Mouse (Mus musculus): ENCODE measurements at regions not wholly inside any gene's neighbourhood (a gene's known extent, or its start where the extent isn't known, plus 50 kb on each side); places are given as distances from the start of the nearest gene placed in this dataset.
"Not testable (repeated sequence)": the region's sequence is repeated elsewhere in the genome, so short reads cannot be mapped to it uniquely, and the experiment has no call there.

DNA sequence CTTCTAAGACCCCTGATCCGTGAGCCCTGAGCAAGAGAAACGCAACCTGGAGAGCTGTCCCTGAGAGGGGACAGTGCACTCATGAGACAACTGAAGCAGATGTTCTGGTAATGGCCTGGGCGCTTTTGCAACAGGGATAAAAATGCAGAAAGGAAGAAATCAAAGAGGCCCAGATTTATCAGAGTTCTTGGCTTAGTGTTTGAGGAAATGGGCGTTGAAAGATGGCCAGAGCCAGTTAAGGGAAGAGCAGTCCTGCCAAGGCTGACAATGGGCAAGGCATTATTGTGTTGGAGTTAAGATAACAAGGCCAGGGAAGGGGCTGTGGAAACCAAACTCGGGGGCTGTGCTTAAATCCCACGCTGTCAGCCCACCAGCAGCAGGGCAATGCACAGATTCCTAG, 130.6 kb downstream of the Katnal1 start:
- Histone ChIP-seq H3K9me3 (no peaks in the 10 kb centered on the region), H3K27ac (replicated peaks) (no peak overlapping the region), H3K4me1 (peaks cover 15% of the 10 kb centered on the region), H3K4me2 (replicated peaks) (no peak overlapping the region), H3K4me3 (no peak overlapping the region), H3K36me3 (no peaks in the 10 kb centered on the region), H3K9ac (replicated peaks) (no peak overlapping the region), H3K27me3 (peaks cover 11% of the 10 kb centered on the region; the same call in 1 of the 2 replicates)
- WGBS: 54% methylated on average over 6 of the region's 6 CpGs
- no peak for ATAC-seq (ENCODE audit: low FRiP score, low read depth)

DNA sequence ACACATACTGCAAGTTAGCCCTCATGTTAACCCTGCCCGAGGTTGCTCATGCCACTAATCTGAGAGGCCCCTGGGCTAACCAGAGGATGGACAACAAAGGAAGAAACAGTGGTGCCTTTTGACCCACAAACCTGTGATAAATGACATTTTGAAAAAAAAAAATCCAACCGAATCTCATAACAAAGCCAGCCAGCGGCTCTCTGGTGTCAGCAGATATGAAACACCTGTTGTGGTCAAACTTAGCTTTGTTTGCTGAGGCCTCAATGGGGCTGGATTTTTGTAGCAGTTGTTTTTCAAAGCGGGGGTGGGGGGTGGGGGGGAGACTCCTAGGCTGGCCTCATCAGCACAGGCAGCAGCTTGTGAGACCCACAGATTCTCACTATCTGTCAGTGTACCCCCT, 133.0 kb downstream of the Katnal1 start:
- peaks cover 24% of the 10 kb centered on the region for H3K4me1 ChIP-seq
- H3K27me3 ChIP-seq: peaks cover 15% of the 10 kb centered on the region; the same call in 1 of the 2 replicates
- H3K27ac ChIP-seq (replicated peaks): no peak overlapping the region
- H3K4me3 ChIP-seq: no peak overlapping the region
- no peak for ATAC-seq (ENCODE audit: low FRiP score, low read depth)
- WGBS: 56% methylated on average over 4 of the region's 4 CpGs
- H3K9ac ChIP-seq (replicated peaks): no peak overlapping the region
- H3K4me2 ChIP-seq (replicated peaks): no peak overlapping the region
- H3K36me3 ChIP-seq: no peaks in the 10 kb centered on the region
- H3K9me3 ChIP-seq: no peaks in the 10 kb centered on the region

DNA sequence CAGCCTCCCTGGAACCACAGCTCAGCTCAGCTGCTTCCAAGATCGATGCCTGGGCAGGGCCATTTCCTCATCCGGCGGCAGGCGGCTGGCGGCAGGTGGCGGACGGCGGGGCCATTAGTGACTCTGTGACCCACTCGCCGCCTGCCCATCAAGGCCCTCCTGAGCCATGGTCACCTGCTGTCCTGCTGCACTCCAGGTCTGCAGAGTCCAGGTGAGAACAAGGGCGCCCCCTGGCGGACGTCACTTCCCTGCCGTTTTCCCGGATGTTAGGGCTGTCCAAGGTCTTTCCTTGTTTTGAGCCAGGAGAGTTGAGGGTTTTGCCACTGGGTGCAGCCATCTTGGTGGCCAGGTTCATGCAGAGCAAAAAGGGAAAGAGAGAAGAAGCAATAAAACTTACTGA, 134.7 kb downstream of the Katnal1 start:
- Histone ChIP-seq H3K36me3 (no peaks in the 10 kb centered on the region), H3K27ac (replicated peaks) (no peak overlapping the region), H3K27me3 (peaks cover 15% of the 10 kb centered on the region; the same call in 1 of the 2 replicates), H3K4me1 (peaks cover 17% of the 10 kb centered on the region), H3K9ac (replicated peaks) (no peak overlapping the region), H3K4me3 (no peak overlapping the region), H3K9me3 (no peaks in the 10 kb centered on the region), H3K4me2 (replicated peaks) (no peak overlapping the region)
- 45% methylated on average over 15 of the region's 15 CpGs for WGBS
- 0 out of 2 replicates have a peak, but pooled peaks have one; percentile 25 for ATAC-seq (ENCODE audit: low FRiP score, low read depth)

GRCm38 (mm10) chr5:148792736-148793440, 136.2 kb downstream of the Katnal1 start:
- H3K9ac ChIP-seq (replicated peaks): no peak overlapping the region
- no peaks in the 10 kb centered on the region for H3K9me3 ChIP-seq
- H3K27me3 ChIP-seq: peaks cover 13% of the 10 kb centered on the region; the same call in 1 of the 2 replicates
- H3K4me1 ChIP-seq: peaks cover 15% of the 10 kb centered on the region
- no peak overlapping the region for H3K27ac ChIP-seq (replicated peaks)
- H3K36me3 ChIP-seq: no peaks in the 10 kb centered on the region
- ATAC-seq (ENCODE audit: low FRiP score, low read depth): no peak
- H3K4me2 ChIP-seq (replicated peaks): peak overlapping the region; percentile 7; the same call in 1 of the 2 replicates
- WGBS: 13% methylated on average over 14 of the region's 14 CpGs
- no peak overlapping the region for H3K4me3 ChIP-seq

- Histone ChIP-seq H3K4me1 (peaks cover 19% of the 10 kb centered on the region), H3K36me3 (no peaks in the 10 kb centered on the region), H3K4me3 (no peak overlapping the region), H3K27ac (replicated peaks) (no peak overlapping the region), H3K27me3 (0 out of 2 replicates have a peak, but pooled peaks cover 12% of the 10 kb centered on the region), H3K4me2 (replicated peaks) (no peak overlapping the region), H3K9me3 (no peaks in the 10 kb centered on the region), H3K9ac (replicated peaks) (no peak overlapping the region)
- ATAC-seq (ENCODE audit: low FRiP score, low read depth): no peak
- 82% methylated on average over 6 of the region's 6 CpGs for WGBS
These were observed 137.5 kb downstream of the Katnal1 start for GRCm38 (mm10) chr5:148791651-148792050.

- not testable (repeated sequence) for H3K9ac ChIP-seq (replicated peaks); ATAC-seq (ENCODE audit: low FRiP score, low read depth); H3K4me2 ChIP-seq (replicated peaks); H3K27ac ChIP-seq (replicated peaks); H3K36me3 ChIP-seq; H3K4me3 ChIP-seq; H3K9me3 ChIP-seq
- peaks cover 19% of the 10 kb centered on the region for H3K4me1 ChIP-seq
- H3K27me3 ChIP-seq: 0 out of 2 replicates have a peak, but pooled peaks cover 12% of the 10 kb centered on the region
- WGBS: 83% methylated on average over 6 of the region's 6 CpGs
These were observed 138.8 kb downstream of the Katnal1 start for GRCm38 (mm10) chr5:148790343-148790742.

DNA sequence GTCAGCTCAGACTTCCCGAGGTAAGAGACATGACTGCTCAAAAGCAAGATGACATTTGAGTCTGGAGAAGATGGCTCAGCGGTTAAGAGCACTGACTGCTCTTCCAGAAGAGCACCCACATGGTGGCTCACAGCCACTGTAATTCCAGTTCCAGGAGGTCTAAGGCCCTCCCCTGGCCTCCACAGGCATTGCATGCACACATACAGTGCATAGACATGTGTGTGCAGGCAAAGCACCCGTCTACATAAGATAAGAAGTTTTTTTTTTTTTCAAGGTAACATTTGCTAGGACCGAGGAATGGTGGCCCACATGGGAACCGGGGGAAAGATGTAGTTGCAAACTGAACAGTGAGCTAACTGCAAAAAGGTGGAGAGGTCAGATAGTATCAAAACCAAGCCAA, 139.3 kb downstream of the Katnal1 start:
- Histone ChIP-seq H3K4me1 (peaks cover 19% of the 10 kb centered on the region), H3K9ac (replicated peaks) (no peak overlapping the region), H3K9me3 (no peaks in the 10 kb centered on the region), H3K36me3 (no peaks in the 10 kb centered on the region), H3K4me3 (no peak overlapping the region), H3K4me2 (replicated peaks) (no peak overlapping the region), H3K27me3 (0 out of 2 replicates have a peak, but pooled peaks cover 12% of the 10 kb centered on the region), H3K27ac (replicated peaks) (no peak overlapping the region)
- ATAC-seq (ENCODE audit: low FRiP score, low read depth): no peak
- 85% methylated on average over 5 of the region's 5 CpGs for WGBS

GRCm38 (mm10) chr5:148789147-148789566, 140.0 kb downstream of the Katnal1 start:
- no peak for ATAC-seq (ENCODE audit: low FRiP score, low read depth)
- Histone ChIP-seq H3K27ac (replicated peaks) (no peak overlapping the region), H3K27me3 (0 out of 2 replicates have a peak, but pooled peaks cover 12% of the 10 kb centered on the region), H3K4me2 (replicated peaks) (no peak overlapping the region), H3K9ac (replicated peaks) (no peak overlapping the region), H3K4me3 (no peak overlapping the region), H3K4me1 (peaks cover 19% of the 10 kb centered on the region), H3K9me3 (no peaks in the 10 kb centered on the region), H3K36me3 (no peaks in the 10 kb centered on the region)
- WGBS: 56% methylated on average over 6 of the region's 6 CpGs

DNA sequence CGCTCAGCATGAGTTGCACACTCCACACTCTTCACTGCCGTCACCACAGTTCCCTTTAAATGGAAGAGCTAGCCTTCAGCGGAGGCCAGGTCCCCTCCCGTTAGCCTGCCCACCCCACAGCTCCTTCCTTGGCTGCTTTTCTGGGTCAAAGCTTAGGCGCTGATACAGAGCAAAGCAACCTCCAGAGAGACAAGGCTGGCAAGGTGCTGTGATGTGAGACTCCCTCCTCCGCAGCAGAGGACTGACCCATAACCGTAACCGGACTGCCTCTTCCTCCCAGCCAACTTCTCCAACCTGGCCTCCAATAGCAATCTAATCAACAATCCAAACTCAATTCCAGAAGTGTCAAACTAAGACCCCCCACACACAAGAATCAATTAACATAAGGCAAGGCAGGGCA, 140.4 kb downstream of the Katnal1 start:
- 90% methylated on average over 8 of the region's 8 CpGs for whole genome bisulfite sequencing
- Histone ChIP-seq H3K27ac (replicated peaks) (no peak overlapping the region), H3K9me3 (no peaks in the 10 kb centered on the region), H3K36me3 (no peaks in the 10 kb centered on the region), H3K27me3 (0 out of 2 replicates have a peak, but pooled peaks cover 9% of the 10 kb centered on the region), H3K9ac (replicated peaks) (no peak overlapping the region), H3K4me1 (peaks cover 19% of the 10 kb centered on the region), H3K4me2 (replicated peaks) (no peak overlapping the region), H3K4me3 (no peak overlapping the region)
- ATAC-seq (ENCODE audit: low FRiP score, low read depth): no peak

DNA sequence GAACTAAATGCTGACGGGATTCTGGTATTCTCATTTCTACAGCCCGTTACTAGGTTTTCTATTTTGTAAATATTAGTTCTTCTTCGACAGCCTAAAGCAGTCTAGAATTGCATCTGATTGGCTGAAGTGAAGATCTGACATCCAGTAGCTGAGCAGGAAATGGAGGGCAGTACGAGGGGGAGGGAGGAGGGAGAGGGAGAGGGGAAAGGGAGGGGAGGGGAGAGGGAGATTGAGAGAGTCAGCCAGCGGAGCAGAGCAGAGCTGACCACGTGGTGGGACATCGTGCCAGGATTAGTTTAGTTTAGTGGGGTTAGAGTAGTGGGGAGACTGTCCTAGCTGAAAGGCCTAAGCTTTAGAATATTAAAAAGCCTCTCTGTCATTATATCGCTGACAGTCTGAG, 141.8 kb downstream of the Katnal1 start:
- WGBS: 39% methylated on average over 8 of the region's 8 CpGs
- peak; percentile 73 for ATAC-seq (ENCODE audit: low FRiP score, low read depth)
- Histone ChIP-seq H3K36me3 (no peaks in the 10 kb centered on the region), H3K4me1 (peaks cover 12% of the 10 kb centered on the region; the same call in 1 of the 2 replicates), H3K27me3 (0 out of 2 replicates have a peak, but pooled peaks cover 7% of the 10 kb centered on the region), H3K9ac (replicated peaks) (no peak overlapping the region), H3K4me3 (no peak overlapping the region), H3K4me2 (replicated peaks) (no peak overlapping the region), H3K9me3 (no peaks in the 10 kb centered on the region), H3K27ac (replicated peaks) (no peak overlapping the region)

GRCm38 (mm10) chr5:148781076-148781475, 148.0 kb downstream of the Katnal1 start:
- H3K27me3 ChIP-seq; H3K4me2 ChIP-seq (replicated peaks); ATAC-seq (ENCODE audit: low FRiP score, low read depth); H3K36me3 ChIP-seq; H3K4me3 ChIP-seq; H3K27ac ChIP-seq (replicated peaks); H3K9ac ChIP-seq (replicated peaks); H3K9me3 ChIP-seq; H3K4me1 ChIP-seq: not testable (repeated sequence)
- WGBS: 55% methylated on average over 6 of the region's 6 CpGs

GRCm38 (mm10) chr5:148776796-148777659, 152.1 kb downstream of the Katnal1 start:
- H3K9me3 ChIP-seq: no peaks in the 10 kb centered on the region
- H3K4me3 ChIP-seq: no peak overlapping the region
- no peaks in the 10 kb centered on the region for H3K36me3 ChIP-seq
- no peak overlapping the region for H3K27ac ChIP-seq (replicated peaks)
- H3K4me1 ChIP-seq: 0 out of 2 replicates have a peak, but pooled peaks cover 4% of the 10 kb centered on the region
- H3K27me3 ChIP-seq: no peaks in the 10 kb centered on the region
- no peak for ATAC-seq (ENCODE audit: low FRiP score, low read depth)
- no peak overlapping the region for H3K4me2 ChIP-seq (replicated peaks)
- H3K9ac ChIP-seq (replicated peaks): no peak overlapping the region
- WGBS: 89% methylated on average over 20 of the region's 20 CpGs
